Mouse (Mus musculus) cortical plate, adult 2 months (tissue): ENCODE measurements at regions not wholly inside any gene's neighbourhood (a gene's known extent, or its start where the extent isn't known, plus 50 kb on each side); places are given as distances from the start of the nearest gene placed in this dataset.

Experiments
- CTCF ChIP-seq: fragments of 200-500 bp; IDR thresholded peaks from 2 replicates; pipeline ENCODE4 v1.5.1; 2011; ENCODE audit warnings: mild to moderate bottlenecking, control low read depth, low read length; ENCODE audit not compliant: insufficient read depth; ENCODE audit errors: extremely low read depth
- POLR2A ChIP-seq: fragments of 200-500 bp; IDR thresholded peaks from 2 replicates; pipeline ENCODE4 v1.6.1; 2011; ENCODE audit warnings: mild to moderate bottlenecking, low read length, control low read depth; ENCODE audit not compliant: insufficient read depth; ENCODE audit errors: extremely low read depth

DNA sequence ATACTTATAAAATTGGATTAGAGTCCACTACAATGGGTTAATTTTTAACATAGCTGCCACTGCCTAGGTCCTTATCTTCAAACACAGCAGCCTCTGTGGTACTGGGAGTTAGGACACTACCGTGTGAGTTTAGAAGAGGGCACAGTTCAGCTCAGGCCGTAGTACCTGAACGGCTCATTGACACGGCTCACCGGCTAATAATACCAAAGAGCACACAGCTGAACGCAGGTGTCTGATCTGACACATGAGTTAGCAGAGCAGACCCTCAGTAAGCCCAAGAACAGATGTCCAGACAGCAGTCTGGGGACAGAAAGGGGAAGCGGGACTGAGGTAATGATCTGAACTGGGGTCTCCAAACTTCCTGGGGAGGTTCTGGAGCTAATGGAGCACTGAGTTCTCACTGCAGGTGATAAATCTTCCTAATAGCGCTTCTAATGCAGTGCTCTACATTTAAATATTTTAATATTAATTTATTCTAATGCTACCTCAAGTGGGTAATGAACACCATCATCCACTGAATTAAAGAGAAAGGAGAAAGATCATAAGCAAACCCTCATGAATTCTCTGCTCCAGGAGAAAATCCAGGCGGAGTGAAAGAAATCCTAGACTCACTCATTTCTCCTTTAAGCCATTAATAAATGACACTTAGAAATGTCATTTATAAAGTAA, 90.8 kb upstream of the Rapgef5 start:
- TF ChIP-seq CTCF (no peak), POLR2A (no peak)
